Mouse (Mus musculus): Measurements from ENCODE around the gene Yy1. TPM values are rescaled to one million over a fixed set of nuclear protein-coding genes. Genes with fewer than 3 reads are reported as not detected.

Yy1 gene
- polyA plus RNA-seq, 1 experiment = 6.9 TPM

DNA sequence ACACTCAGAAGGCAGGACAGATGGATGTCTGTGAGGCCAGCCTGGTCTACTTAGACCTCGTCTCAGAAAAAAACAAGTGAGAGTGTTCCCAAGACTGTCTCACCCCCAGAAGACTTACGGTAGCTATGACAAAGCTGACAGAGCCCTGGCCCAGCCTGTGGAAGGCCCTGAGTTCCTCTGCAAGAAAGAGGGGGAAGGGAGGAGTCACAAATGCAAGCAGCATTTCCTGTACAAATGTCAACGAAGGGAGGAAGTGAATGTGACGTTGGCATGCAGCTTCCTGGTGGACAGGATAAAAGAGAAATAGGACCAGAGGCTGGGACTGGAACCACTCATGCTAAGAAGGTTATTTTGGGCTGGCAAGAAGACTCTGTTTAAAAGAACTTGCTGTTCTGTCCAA is 31.6 kb upstream of the Yy1 start:
- Histone ChIP-seq H3K27me3 (ENCODE audit: control insufficient read depth, insufficient read depth, low read length) (no peaks in the 10 kb centered on the region), H3K36me3 (ENCODE audit: control insufficient read depth, insufficient read depth, low read length) (no peaks in the 10 kb centered on the region), H3K27ac (ENCODE audit: control insufficient read depth, insufficient read depth, low read depth, low read length) (no peak overlapping the region), H3K4me1 (ENCODE audit: control insufficient read depth, insufficient read depth, low read length) (peaks cover 13% of the 10 kb centered on the region), H3K4me3 (ENCODE audit: control insufficient read depth, low read depth, low read length) (no peak overlapping the region)
- no peak for TF ChIP-seq POLR2A (IDR thresholded peaks at IDR 0.05; ENCODE audit: control insufficient read depth, low read depth, low read length)
- TF ChIP-seq CTCF (IDR thresholded peaks at IDR 0.05; ENCODE audit: control insufficient read depth, insufficient read depth, insufficient replicate concordance, low read depth, low read length) = no peak

- Histone ChIP-seq H3K4me3 (ENCODE audit: control insufficient read depth, low read depth, low read length) (no peak overlapping the region), H3K27ac (ENCODE audit: control insufficient read depth, insufficient read depth, low read depth, low read length) (no peak overlapping the region), H3K4me1 (ENCODE audit: control insufficient read depth, insufficient read depth, low read length) (peaks cover 18% of the 10 kb centered on the region), H3K27me3 (ENCODE audit: control insufficient read depth, insufficient read depth, low read length) (no peaks in the 10 kb centered on the region), H3K36me3 (ENCODE audit: control insufficient read depth, insufficient read depth, low read length) (no peaks in the 10 kb centered on the region)
- no peak for TF ChIP-seq CTCF (IDR thresholded peaks at IDR 0.05; ENCODE audit: control insufficient read depth, insufficient read depth, insufficient replicate concordance, low read depth, low read length)
- no peak for TF ChIP-seq POLR2A (IDR thresholded peaks at IDR 0.05; ENCODE audit: control insufficient read depth, low read depth, low read length)
These were observed 31.1 kb upstream of the Yy1 start for GRCm38 (mm10) chr12:108761665-108762064.

DNA sequence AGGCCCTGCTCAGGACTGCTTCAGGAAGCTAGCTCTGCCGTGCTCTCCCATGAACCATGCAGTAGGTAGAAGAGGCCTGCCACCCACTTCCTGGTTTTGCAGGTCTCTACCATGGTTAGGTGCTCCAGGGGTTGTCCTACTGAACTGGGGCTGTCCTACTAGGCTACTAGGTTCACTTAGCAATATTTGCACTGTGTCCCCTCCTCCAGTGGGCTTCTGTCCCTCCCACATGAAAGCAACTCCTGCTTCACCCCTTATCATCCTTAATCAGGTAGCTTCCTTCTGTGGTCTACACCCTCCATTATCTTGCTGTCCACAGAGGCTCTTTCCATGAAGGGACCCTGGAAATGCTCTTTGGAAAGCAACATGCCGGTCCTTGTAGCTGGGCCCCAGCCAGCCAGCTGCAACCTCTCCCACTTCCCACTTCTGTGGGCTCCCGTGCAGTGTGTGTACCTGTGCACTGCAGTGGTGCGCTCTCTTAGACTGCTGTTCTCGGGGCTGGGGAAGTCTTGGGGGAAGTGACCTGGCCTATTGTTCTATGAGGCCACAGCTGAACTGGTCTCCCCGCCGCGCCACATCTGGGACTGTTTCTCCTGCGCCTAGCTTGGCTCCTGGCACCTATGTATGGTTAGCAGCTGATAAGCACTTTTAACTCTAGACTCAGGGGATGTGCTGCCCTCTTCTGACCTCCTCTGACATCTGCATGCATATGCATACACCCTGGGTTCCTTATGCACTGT is 29.5 kb upstream of the Yy1 start:
- H3K4me1 ChIP-seq (ENCODE audit: control insufficient read depth, insufficient read depth, low read length) = peaks cover 13% of the 10 kb centered on the region
- H3K27me3 ChIP-seq (ENCODE audit: control insufficient read depth, insufficient read depth, low read length) = no peaks in the 10 kb centered on the region
- H3K27ac ChIP-seq (ENCODE audit: control insufficient read depth, insufficient read depth, low read depth, low read length) = no peak overlapping the region
- H3K36me3 ChIP-seq (ENCODE audit: control insufficient read depth, insufficient read depth, low read length) = no peaks in the 10 kb centered on the region
- TF ChIP-seq CTCF (IDR thresholded peaks at IDR 0.05; ENCODE audit: control insufficient read depth, insufficient read depth, insufficient replicate concordance, low read depth, low read length) (no peak), POLR2A (IDR thresholded peaks at IDR 0.05; ENCODE audit: control insufficient read depth, low read depth, low read length) (no peak)
- H3K4me3 ChIP-seq (ENCODE audit: control insufficient read depth, low read depth, low read length) = no peak overlapping the region

DNA sequence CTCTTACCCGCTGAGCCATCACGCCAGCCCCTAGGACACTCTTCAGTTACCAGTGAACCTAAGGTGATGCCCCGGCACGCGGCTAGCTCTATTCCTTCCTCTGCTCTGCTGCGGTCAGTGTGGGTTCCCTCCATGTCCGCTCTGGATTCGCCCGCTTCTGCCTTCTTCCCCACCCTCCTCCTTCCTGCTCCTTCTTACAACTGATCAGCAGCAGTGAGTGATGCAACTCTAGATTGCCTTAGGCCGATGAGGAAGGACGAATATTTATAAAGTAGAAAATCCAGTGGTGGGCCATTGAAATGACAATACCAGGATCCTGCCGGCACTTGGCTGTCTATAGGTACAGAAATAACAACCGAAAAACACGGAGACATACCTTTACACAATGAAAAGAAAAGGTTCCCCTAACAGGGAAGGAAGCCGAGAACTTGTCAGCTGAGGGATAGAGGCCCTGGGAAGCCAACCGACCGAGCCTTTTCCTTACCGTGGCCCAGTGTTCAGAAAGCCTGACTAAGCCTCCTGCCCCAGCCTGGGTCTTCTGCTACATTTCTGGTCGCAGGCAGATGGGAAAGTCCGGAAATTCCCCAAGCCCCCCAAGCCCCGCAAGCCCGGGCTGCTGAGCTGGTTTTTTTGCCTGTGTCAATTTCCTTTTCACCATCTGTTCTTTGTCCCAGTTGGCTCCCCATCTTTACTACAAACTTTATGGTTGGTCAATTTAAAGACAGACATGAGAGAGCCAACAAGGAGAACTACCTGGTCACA is 27.7 kb upstream of the Yy1 start:
- Histone ChIP-seq H3K36me3 (ENCODE audit: control insufficient read depth, insufficient read depth, low read length) (no peaks in the 10 kb centered on the region), H3K4me1 (ENCODE audit: control insufficient read depth, insufficient read depth, low read length) (peaks cover 10% of the 10 kb centered on the region), H3K27ac (ENCODE audit: control insufficient read depth, insufficient read depth, low read depth, low read length) (no peak overlapping the region), H3K4me3 (ENCODE audit: control insufficient read depth, low read depth, low read length) (peak overlapping the region; percentile 41; the same call in 1 of the 2 replicates), H3K27me3 (ENCODE audit: control insufficient read depth, insufficient read depth, low read length) (no peaks in the 10 kb centered on the region)
- TF ChIP-seq CTCF (IDR thresholded peaks at IDR 0.05; ENCODE audit: control insufficient read depth, insufficient read depth, insufficient replicate concordance, low read depth, low read length) (no peak), POLR2A (IDR thresholded peaks at IDR 0.05; ENCODE audit: control insufficient read depth, low read depth, low read length) (no peak)

- Histone ChIP-seq H3K27ac (ENCODE audit: control insufficient read depth, insufficient read depth, low read depth, low read length) (no peak overlapping the region), H3K27me3 (ENCODE audit: control insufficient read depth, insufficient read depth, low read length) (no peaks in the 10 kb centered on the region), H3K36me3 (ENCODE audit: control insufficient read depth, insufficient read depth, low read length) (no peaks in the 10 kb centered on the region), H3K4me1 (ENCODE audit: control insufficient read depth, insufficient read depth, low read length) (peaks cover 10% of the 10 kb centered on the region), H3K4me3 (ENCODE audit: control insufficient read depth, low read depth, low read length) (peak overlapping the region; percentile 41)
- TF ChIP-seq POLR2A (IDR thresholded peaks at IDR 0.05; ENCODE audit: control insufficient read depth, low read depth, low read length) (no peak), CTCF (IDR thresholded peaks at IDR 0.05; ENCODE audit: control insufficient read depth, insufficient read depth, insufficient replicate concordance, low read depth, low read length) (no peak)
These were observed 27.0 kb upstream of the Yy1 start for GRCm38 (mm10) chr12:108765751-108766221.

DNA sequence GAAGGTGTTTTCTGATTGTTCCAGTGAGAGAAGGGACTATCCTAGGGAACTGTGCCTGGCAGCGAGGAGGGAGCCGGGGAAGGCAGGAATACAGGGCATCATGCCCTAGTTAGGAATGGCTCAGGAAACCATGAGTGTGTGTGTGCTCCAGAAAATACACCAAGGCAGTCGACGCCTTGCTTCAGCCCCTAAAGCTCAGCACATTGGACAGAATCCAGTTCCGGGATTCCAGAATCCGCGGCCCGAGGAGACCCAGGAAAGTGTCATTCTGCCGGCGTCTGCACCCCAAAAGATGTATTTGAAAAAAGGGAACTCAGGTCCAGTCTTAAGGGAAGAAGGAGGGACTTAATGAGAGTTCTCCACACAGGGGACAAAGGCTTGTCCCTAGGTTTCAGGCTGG is 26.5 kb upstream of the Yy1 start:
- Histone ChIP-seq H3K4me3 (ENCODE audit: control insufficient read depth, low read depth, low read length) (peak overlapping the region; percentile 22), H3K27me3 (ENCODE audit: control insufficient read depth, insufficient read depth, low read length) (no peaks in the 10 kb centered on the region), H3K27ac (ENCODE audit: control insufficient read depth, insufficient read depth, low read depth, low read length) (no peak overlapping the region), H3K36me3 (ENCODE audit: control insufficient read depth, insufficient read depth, low read length) (no peaks in the 10 kb centered on the region), H3K4me1 (ENCODE audit: control insufficient read depth, insufficient read depth, low read length) (peaks cover 10% of the 10 kb centered on the region)
- TF ChIP-seq CTCF (IDR thresholded peaks at IDR 0.05; ENCODE audit: control insufficient read depth, insufficient read depth, insufficient replicate concordance, low read depth, low read length) (no peak), POLR2A (IDR thresholded peaks at IDR 0.05; ENCODE audit: control insufficient read depth, low read depth, low read length) (no peak)

DNA sequence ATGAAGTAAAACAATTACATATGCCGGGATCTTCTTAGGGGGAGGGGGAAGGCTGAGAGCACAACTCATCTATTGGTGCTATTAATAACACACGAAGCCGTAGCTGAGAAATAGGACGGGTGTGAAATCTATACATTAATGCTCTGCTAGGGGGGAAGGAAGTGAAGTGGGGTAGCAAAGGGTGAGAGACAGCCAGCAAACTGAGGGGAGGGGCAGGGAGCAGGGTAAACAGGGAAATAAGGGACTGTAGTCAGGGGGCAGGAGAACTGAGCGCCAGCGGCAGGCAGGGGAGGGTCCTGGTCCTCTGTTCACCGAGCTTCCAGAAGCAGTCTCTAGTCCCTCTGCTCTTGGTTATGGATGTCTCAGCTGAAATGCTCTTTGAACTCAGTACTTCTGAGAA is 25.9 kb upstream of the Yy1 start:
- Histone ChIP-seq H3K4me1 (ENCODE audit: control insufficient read depth, insufficient read depth, low read length) (peaks cover 10% of the 10 kb centered on the region), H3K27ac (ENCODE audit: control insufficient read depth, insufficient read depth, low read depth, low read length) (no peak overlapping the region), H3K27me3 (ENCODE audit: control insufficient read depth, insufficient read depth, low read length) (no peaks in the 10 kb centered on the region), H3K4me3 (ENCODE audit: control insufficient read depth, low read depth, low read length) (no peak overlapping the region), H3K36me3 (ENCODE audit: control insufficient read depth, insufficient read depth, low read length) (no peaks in the 10 kb centered on the region)
- TF ChIP-seq CTCF (IDR thresholded peaks at IDR 0.05; ENCODE audit: control insufficient read depth, insufficient read depth, insufficient replicate concordance, low read depth, low read length) (no peak), POLR2A (IDR thresholded peaks at IDR 0.05; ENCODE audit: control insufficient read depth, low read depth, low read length) (no peak)
